Mouse (Mus musculus): ENCODE measurements around the gene Fam189a1.

- TF ChIP-seq POLR2A (IDR thresholded peaks at IDR 0.05; ENCODE audit: borderline replicate concordance, low read depth, low read length), result no peak
- TF ChIP-seq CTCF (IDR thresholded peaks at IDR 0.05; ENCODE audit: low read depth, low read length), result no peak
Measured at GRCm38 (mm10) chr7:65082778-65083091, 73.6 kb downstream of the Fam189a1 start.

Data from bone marrow macrophage, adult 2 months (primary cell).